Mouse (Mus musculus) brain, embryonic 14.5 days (tissue): ENCODE measurements around the gene Jarid2. TPM values are rescaled to one million over a fixed set of nuclear protein-coding genes. Genes with fewer than 3 reads are reported as not detected.
A peak's percentile ranks its signal among the peaks of the same experiment; 100 is the strongest.

Source experiments
- DNase-seq: peaks from one replicate; pipeline ENCODE4 v3.0.0-alpha.2; 2011; ENCODE audit warnings: low read depth
- CTCF ChIP-seq: fragments of 200-500 bp; IDR thresholded peaks from 2 replicates; pipeline ENCODE4 v1.5.1; 2012; ENCODE audit warnings: inconsistent platforms, mild to moderate bottlenecking, moderate library complexity, borderline replicate concordance; ENCODE audit not compliant: insufficient read depth, insufficient read length; ENCODE audit errors: extremely low read depth
- POLR2A ChIP-seq: fragments of 200-500 bp; IDR thresholded peaks from 2 replicates; pipeline ENCODE4 v1.6.1; 2012; ENCODE audit warnings: mild to moderate bottlenecking, inconsistent platforms, borderline replicate concordance; ENCODE audit not compliant: poor library complexity, insufficient read depth, insufficient read length, severe bottlenecking; ENCODE audit errors: extremely low read depth
- polyA plus RNA-seq: library from polyadenylated mRNA; depleted of rRNA; stranded (reverse); fragments of >200 nt; gene quantifications from 2 replicates; pipeline ENCODE4 v1.2.3, GENCODE M21; 2012

The Jarid2 gene
- polyA plus RNA-seq, 1 experiment = 52.9 TPM

DNA sequence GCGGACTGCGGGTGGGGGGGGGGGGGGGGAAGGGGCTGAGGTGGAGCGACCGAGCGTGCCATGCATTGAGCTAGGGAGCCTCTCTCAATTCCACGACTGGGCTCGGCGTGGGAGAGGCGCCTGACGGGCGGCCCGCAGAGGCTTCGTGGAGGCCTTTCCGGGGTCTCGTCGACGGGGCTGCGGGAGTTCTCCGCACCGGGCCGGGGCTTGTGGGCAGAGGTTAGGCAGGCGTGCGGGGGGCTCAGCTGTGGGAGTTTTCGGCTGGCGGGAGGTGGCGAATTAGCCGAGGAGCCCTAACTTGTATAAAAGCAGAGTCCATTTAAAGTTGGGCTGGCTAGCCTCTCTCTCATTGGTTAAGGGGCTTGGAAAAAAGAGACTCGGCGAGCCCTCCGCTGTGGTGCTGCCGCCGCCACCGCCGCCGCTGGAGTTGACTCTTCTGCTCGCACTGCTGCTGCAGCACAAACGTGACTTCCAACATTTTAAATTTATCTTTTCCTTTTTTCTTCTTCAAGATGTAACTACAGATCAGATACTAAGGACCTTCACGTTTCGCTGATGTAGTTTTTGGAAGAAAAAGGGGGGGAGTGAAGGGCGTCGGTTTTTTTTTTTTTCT, 1.8 kb downstream of the Jarid2 start:
- peak; percentile 97 for DNase-seq
- TF ChIP-seq POLR2A = peak; percentile 65; the same call in 1 of the 2 replicates
- no peak for TF ChIP-seq CTCF

DNA sequence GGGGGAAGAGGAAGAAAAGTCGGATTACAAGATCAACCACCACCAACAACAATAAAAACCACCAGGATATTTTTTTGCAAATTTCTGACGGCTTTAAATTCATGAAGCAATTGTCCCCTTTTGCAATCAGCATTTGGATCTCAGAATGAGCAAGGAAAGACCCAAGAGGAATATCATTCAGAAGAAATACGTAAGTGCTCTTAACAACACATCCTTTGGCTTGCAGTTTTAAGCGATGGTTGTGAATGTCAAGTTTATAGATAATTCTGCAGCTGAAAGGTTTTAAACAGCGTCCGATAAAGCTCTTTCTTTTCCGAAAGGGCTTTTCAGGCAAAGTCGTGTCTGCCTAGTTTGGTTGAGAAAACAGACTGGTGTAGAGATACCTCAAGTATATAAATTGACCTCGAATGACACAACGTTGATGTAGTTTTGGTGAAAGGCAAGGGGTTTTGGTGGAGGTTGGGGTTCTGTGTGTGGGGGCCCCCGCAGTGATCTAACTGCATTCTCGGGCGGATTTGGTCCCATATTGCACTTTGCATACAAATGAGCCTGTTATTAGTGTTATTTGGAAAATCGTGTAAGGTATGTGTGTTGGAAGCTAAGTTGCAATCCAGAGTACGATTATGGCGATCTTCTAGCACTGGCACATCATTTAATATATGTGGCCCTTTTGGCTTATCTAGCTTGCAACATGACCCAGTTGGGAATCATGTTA, 2.6 kb downstream of the Jarid2 start:
- peak; percentile 30 for DNase-seq
- TF ChIP-seq CTCF (no peak), POLR2A (no peak)

DNA sequence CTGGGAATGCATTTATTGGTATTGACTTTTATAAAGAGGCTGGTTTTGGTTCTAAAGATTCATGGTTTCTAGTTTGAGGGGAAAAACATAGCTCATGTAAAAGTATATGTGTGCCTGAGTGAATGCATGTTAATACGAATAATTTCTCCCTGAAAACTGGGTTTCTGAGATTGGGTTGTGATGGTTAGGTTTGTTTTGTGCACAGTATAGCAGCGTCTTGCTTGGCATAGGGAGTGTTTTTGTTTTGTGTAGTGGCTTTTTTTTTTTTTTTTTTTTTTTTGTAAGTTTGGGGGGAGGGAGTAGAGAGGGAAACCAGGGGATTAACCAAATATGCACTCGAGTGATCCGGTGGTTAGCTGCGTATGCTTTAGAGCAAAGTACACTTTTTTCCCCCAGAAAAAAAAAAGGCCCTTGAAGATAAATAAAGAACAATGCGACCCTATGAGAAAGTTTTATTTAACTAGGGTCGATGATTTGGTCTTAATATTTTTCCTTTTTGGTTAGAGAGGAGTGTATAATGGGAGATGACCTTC, 3.2 kb downstream of the Jarid2 start:
- DNase-seq = peak; percentile 36
- TF ChIP-seq CTCF (no peak), POLR2A (no peak)

DNA sequence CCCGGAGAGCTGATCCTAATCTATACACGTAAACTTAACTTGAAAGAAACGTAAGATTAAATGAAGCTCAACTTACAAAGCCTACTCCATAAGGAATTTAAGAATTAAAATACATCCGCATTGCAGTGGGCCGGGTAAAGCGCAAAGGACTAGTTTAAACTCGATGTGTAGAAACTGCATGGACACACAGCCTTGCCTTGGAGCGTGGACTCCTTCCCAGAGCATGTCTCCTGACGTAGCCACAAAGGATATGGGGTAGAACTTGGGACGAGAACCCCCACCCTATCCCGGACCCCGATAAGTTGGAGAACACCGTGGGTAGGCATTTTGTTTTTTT, 3.7 kb downstream of the Jarid2 start:
- no peak for DNase-seq
- TF ChIP-seq CTCF = no peak
- no peak for TF ChIP-seq POLR2A

DNA sequence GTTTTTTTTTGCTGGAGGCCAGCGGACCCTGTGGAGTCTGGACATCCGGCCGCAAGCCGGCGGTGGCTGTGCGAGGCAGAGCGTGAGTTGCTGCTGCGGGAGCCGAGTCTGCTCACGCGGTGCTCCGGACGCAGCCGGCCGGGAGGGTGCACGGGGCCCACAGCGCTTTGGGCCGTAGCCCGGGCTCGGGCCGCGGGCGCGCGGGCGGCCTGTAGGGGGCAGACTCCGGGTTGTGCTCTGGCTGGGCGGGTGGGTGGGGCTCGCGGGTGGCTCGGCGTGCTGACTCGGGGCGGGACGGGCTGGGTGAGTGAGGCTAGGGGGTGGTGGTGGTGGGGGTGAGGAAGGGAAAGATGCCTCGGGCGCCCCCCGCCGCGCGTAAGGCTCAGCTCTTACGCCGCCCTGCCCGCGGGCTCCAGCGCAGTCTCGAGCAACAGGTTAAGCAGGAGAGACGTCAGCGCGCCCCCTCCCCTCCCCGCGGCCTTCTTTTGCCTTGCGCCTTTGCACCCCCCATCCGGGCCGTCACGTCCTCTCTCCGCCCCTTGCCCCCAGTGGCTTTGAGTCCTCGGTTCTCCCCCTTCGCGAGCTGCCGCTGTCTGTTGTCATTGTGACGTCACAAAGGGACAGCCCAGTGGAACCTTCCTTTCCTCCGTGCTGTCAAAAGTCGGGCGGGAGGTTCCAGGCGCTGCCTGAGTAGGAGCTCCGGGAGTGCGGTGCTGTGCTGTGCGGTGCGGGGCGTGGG, 4.3 kb downstream of the Jarid2 start:
- peak; percentile 86 for DNase-seq
- TF ChIP-seq POLR2A (0 out of 2 replicates have a peak, but pooled peaks have one; percentile 16), CTCF (peak; percentile 48; the same call in 1 of the 2 replicates)

DNA sequence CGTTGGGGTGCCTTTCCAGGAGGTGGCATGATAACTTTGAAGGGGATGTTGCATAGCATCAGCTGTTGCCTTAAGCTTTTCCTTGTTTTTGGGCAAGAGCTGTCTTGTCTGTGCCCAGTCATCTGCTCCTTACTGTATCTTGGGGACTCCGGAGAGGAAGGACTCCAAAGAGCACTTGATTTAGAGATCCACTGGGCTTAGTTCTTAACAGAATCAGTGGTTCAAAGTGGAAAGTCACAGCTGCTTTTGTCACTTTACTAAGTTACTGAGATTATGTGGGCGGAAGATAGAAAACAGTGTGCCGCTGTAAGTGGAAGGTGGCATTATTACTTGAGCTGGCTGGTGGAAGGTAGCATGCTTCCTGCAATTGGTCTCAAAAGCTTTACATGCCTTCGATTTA, 5.2 kb downstream of the Jarid2 start:
- TF ChIP-seq CTCF = no peak
- no peak for TF ChIP-seq POLR2A
- no peak for DNase-seq

GRCm38 (mm10) chr13:44735088-44735690, 5.9 kb downstream of the Jarid2 start:
- DNase-seq = no peak
- TF ChIP-seq POLR2A (no peak), CTCF (no peak)

- TF ChIP-seq POLR2A = no peak
- TF ChIP-seq CTCF = no peak
- peak; percentile 16 for DNase-seq
These were observed 8.0 kb downstream of the Jarid2 start for GRCm38 (mm10) chr13:44737297-44737696.

DNA sequence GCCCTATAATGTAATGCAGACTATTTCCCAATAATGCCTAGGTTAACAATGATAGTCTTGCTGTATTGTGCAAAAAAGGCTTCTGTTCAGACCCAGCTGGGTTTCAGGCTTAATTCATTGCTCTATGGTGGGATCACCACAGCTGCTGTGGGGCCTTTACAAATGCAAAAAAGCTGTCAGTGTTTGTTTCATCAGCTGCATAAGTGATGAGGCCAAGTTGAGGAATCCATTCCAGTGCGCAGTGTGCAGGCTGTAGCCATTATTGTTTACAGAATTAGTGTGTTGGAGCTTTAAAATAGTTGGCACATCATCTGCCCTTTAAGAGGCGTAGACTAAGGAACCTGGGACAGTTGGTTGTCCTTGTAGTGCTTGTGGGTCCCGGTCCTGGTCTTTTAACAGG, 22.5 kb downstream of the Jarid2 start:
- peak; percentile 94 for DNase-seq
- TF ChIP-seq CTCF (no peak), POLR2A (no peak)

DNA sequence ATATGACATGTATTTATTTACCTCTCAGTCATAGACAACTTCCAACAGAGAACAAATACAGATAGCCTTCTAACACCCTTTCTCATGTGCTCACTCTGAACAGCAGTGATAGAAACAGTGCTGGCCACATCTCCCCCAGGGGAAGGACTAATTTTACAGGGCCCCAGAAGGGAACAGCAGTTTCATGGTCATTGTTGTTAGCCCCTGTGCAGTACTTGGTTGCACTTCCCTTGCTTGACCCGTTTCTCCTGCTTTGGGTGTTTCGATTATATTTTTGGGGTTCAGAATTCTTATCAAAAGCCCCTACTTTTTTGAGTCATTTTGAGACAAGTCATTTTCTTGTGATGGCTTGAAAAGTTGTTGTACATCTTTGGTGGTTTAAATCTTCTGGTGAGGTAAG, 23.9 kb downstream of the Jarid2 start:
- DNase-seq = no peak
- TF ChIP-seq POLR2A = no peak

DNA sequence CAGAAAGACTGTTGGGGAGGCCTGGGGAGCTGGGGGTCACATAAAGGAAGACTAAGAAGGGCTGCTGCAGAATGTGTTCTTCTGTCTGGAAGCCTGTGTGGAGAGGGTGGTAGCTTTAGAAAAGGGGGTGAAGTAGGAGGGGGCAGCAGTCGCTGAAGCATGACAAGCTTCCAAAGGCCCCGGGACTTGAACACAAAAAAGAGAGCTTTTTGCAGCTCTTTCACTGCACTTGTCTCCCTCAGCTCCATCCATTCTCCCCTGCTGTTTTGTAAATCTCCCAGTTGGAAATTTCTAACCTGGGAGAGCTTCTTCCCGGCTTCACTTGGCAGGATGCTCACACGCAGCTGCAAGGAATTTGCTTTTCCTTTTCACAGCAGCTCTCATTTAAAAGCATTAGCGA, 26.2 kb downstream of the Jarid2 start:
- peak; percentile 80 for DNase-seq
- TF ChIP-seq CTCF (no peak), POLR2A (no peak)

GRCm38 (mm10) chr13:44758750-44759149, 29.5 kb downstream of the Jarid2 start:
- DNase-seq = peak; percentile 33
- TF ChIP-seq POLR2A = no peak
- peak; percentile 37; the same call in 1 of the 2 replicates for TF ChIP-seq CTCF
